Mouse (Mus musculus) WW6 (cell line): ENCODE data around the gene Steap3.

Experiments
- DNase-seq: peaks from one replicate; pipeline ENCODE4 v3.0.0-alpha.2; 2013; ENCODE audit warnings: low read depth, low spot score

Steap3 gene

GRCm38 (mm10) chr1:120202542-120202941, 70.0 kb downstream of the Steap3 start:
- no peak for DNase-seq

- DNase-seq: no peak
Observed at GRCm38 (mm10) chr1:120198942-120199341, 73.6 kb downstream of the Steap3 start.

GRCm38 (mm10) chr1:120198151-120198550, 74.4 kb downstream of the Steap3 start:
- DNase-seq: no peak

- DNase-seq: peak; percentile 34
Observed at GRCm38 (mm10) chr1:120197189-120197588, 75.3 kb downstream of the Steap3 start.

GRCm38 (mm10) chr1:120196724-120197123, 75.8 kb downstream of the Steap3 start:
- no peak for DNase-seq

GRCm38 (mm10) chr1:120195947-120196346, 76.6 kb downstream of the Steap3 start:
- DNase-seq: no peak

GRCm38 (mm10) chr1:120193586-120193985, 78.9 kb downstream of the Steap3 start:
- no peak for DNase-seq

- DNase-seq: no peak
Observed at GRCm38 (mm10) chr1:120192321-120192720, 80.2 kb downstream of the Steap3 start.

- DNase-seq: no peak
Observed at GRCm38 (mm10) chr1:120190946-120191345, 81.6 kb downstream of the Steap3 start.

GRCm38 (mm10) chr1:120190300-120190699, 82.2 kb downstream of the Steap3 start:
- DNase-seq: no peak

- DNase-seq: no peak
Observed at GRCm38 (mm10) chr1:120189206-120189605, 83.3 kb downstream of the Steap3 start.

GRCm38 (mm10) chr1:120187059-120187458, 85.4 kb downstream of the Steap3 start:
- DNase-seq: no peak

GRCm38 (mm10) chr1:120186655-120187054, 85.8 kb downstream of the Steap3 start:
- DNase-seq: no peak

GRCm38 (mm10) chr1:120186204-120186603, 86.3 kb downstream of the Steap3 start:
- DNase-seq: no peak

GRCm38 (mm10) chr1:120177141-120177540, 95.4 kb downstream of the Steap3 start:
- DNase-seq: no peak

GRCm38 (mm10) chr1:120176313-120176712, 96.2 kb downstream of the Steap3 start:
- DNase-seq: no peak

- DNase-seq: no peak
Observed at GRCm38 (mm10) chr1:120174991-120175390, 97.5 kb downstream of the Steap3 start.

- DNase-seq: no peak
Observed at GRCm38 (mm10) chr1:120171819-120172521, 100.5 kb downstream of the Steap3 start.

- DNase-seq: no peak
Observed at GRCm38 (mm10) chr1:120170307-120170706, 102.2 kb downstream of the Steap3 start.

GRCm38 (mm10) chr1:120168674-120169073, 103.8 kb downstream of the Steap3 start:
- no peak for DNase-seq

GRCm38 (mm10) chr1:120168016-120168415, 104.5 kb downstream of the Steap3 start:
- no peak for DNase-seq

GRCm38 (mm10) chr1:120162616-120163015, 109.9 kb downstream of the Steap3 start:
- no peak for DNase-seq

GRCm38 (mm10) chr1:120161502-120161901, 111.0 kb downstream of the Steap3 start:
- no peak for DNase-seq
